Mouse (Mus musculus) kidney, adult 2 months (tissue): ENCODE data around the gene Ankrd35.

Experiments used
- CTCF ChIP-seq: fragments of 200-500 bp; conservative IDR thresholded peaks from 2 replicates; pipeline ENCODE4 v1.5.1; 2011; ENCODE audit warnings: low read depth, mild to moderate bottlenecking, control low read depth, low read length, moderate library complexity, mixed read lengths; ENCODE audit not compliant: insufficient read depth, insufficient read length
- POLR2A ChIP-seq: fragments of 200-500 bp; IDR thresholded peaks from one replicate; pipeline ENCODE4 v1.6.1; 2011; ENCODE audit warnings: low read depth, low read length, control low read depth

GRCm38 (mm10) chr3:96715854-96716253, 45.9 kb downstream of the Ankrd35 start:
- TF ChIP-seq CTCF: no peak
- no peak for TF ChIP-seq POLR2A
